Mouse (Mus musculus) E14TG2a.4 (cell line): Measurements from ENCODE around the gene Mov10l1.

Experiments used
- CTCF ChIP-seq: conservative IDR thresholded peaks from 2 replicates; pipeline ENCODE4 v1.5.1; 2014; ENCODE audit warnings: low read length
- POU5F1 ChIP-seq: IDR thresholded peaks from 2 replicates; pipeline ENCODE4 v1.6.1; 2014; ENCODE audit warnings: low read length, borderline replicate concordance

DNA sequence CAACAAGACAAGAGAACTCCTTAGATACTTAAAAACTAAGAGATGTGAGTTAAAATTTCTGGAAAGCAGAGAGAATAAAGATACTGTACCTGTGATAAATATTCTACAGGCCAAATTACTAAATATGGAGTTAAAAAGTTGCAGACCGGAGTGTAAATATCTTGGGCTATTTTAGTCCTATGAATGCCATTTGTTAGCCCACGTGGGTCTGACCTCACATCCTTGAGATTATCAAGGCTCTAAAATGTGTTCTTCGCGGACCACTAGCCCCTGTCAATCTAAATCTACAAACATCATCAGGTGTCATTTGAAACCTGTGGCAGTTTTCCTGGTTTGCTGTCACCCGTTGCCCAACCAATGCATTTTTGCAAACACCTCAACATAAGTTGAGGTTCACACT lies 39.9 kb upstream of the Mov10l1 start:
- TF ChIP-seq CTCF (no peak), POU5F1 (no peak)
